Mouse (Mus musculus) CH12.LX (cell line): Measurements from ENCODE around the gene Slc22a29.

Experiments used
- BHLHE40 ChIP-seq: IDR thresholded peaks from 2 replicates; pipeline ENCODE4 v1.6.1; 2011; ENCODE audit warnings: mild to moderate bottlenecking, low read depth, low read length, improper control_type of control experiment
- CTCF ChIP-seq, 2 experiments: IDR thresholded peaks in 1 of 2; conservative IDR thresholded peaks in 1 of 2; 2 replicates each; pipeline ENCODE4 v1.5.1; 2011 to 2012; ENCODE audit warnings: low read depth in 2 of 2, low read length in 2 of 2, improper control_type of control experiment in 1 of 2, inconsistent platforms in 1 of 2, mild to moderate bottlenecking in 1 of 2, moderate library complexity in 1 of 2
- EP300 ChIP-seq: IDR thresholded peaks from 2 replicates; pipeline ENCODE4 v1.6.1; 2011; ENCODE audit warnings: low read length, improper control_type of control experiment
- ETS1 ChIP-seq: conservative IDR thresholded peaks from 2 replicates; pipeline ENCODE4 v1.6.1; 2012; ENCODE audit warnings: low read depth, mild to moderate bottlenecking, inconsistent platforms, low read length, improper control_type of control experiment, moderate library complexity
- MAX ChIP-seq: IDR thresholded peaks from 2 replicates; pipeline ENCODE4 v1.6.1; 2011; ENCODE audit warnings: low read length, improper control_type of control experiment
- MAZ ChIP-seq: IDR thresholded peaks from 2 replicates; pipeline ENCODE4 v1.6.1; 2012; ENCODE audit warnings: low read depth, mild to moderate bottlenecking, inconsistent platforms, low read length, improper control_type of control experiment, moderate library complexity
- PAX5 ChIP-seq: IDR thresholded peaks from 2 replicates; pipeline ENCODE4 v1.6.1; 2012; ENCODE audit warnings: low read length, inconsistent platforms, mixed read lengths
- POLR2A ChIP-seq: IDR thresholded peaks from 2 replicates; pipeline ENCODE4 v1.6.1; 2011; ENCODE audit warnings: low read depth, mild to moderate bottlenecking, improper control_type of control experiment, low read length
- SMC3 ChIP-seq: IDR thresholded peaks from 2 replicates; pipeline ENCODE4 v1.6.1; 2011; ENCODE audit warnings: low read depth, low read length, improper control_type of control experiment
- TBP ChIP-seq: conservative IDR thresholded peaks from 2 replicates; pipeline ENCODE4 v1.6.1; 2011; ENCODE audit warnings: low read depth, low read length, improper control_type of control experiment
- TCF12 ChIP-seq: IDR thresholded peaks from 2 replicates; pipeline ENCODE4 v1.6.1; 2014; ENCODE audit warnings: low read depth, mild to moderate bottlenecking, inconsistent platforms, low read length, improper control_type of control experiment
- USF1 ChIP-seq: IDR thresholded peaks from 2 replicates; pipeline ENCODE4 v1.6.1; 2014; ENCODE audit warnings: low read depth, mild to moderate bottlenecking, inconsistent platforms, low read length, improper control_type of control experiment
- ZMIZ1 ChIP-seq: IDR thresholded peaks from 2 replicates; pipeline ENCODE4 v1.6.1; 2012; ENCODE audit warnings: low read depth, mild to moderate bottlenecking, inconsistent platforms, low read length, improper control_type of control experiment
- ZNF384 ChIP-seq: IDR thresholded peaks from 2 replicates; pipeline ENCODE4 v1.6.1; 2012; ENCODE audit warnings: low read depth, low read length, improper control_type of control experiment, inconsistent platforms

DNA sequence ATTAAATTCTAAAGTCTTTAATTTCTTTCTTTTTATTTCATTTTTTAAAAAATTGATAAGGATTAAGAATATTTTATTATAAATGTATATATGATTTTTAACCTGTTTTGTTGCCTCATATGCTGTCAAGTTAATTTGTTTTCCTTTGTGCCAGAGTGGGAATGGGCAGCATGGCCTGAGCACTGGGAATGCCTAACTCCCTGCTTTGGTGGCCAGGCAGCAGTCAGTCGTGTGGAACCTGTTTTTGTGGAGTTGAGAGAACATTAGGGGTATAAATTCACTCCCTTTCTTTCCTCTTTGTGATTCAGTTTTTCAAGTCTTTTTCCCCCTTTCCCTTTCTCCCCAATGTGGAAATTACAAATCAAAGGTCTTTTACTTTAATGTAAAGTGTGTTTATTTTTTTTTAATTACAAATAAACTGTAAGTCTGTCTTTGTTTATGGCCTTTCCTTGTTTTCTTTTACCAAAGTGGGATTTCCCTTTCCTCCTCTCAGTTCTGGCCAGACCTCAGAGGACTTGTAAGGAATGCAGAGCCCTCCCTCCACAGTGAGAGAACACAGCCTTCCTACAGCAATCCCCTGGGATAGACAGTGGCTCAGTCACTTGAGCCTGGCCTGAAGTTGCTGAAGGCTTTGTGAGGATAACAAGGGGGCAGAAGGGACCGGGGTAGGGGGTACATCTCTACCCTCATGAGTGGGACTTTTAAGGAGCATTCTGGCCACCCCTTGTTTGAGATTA is 69.7 kb downstream of the Slc22a29 start:
- TF ChIP-seq TCF12 = no peak
- TF ChIP-seq ZMIZ1 = no peak
- no peak for TF ChIP-seq CTCF (conservative IDR thresholded peaks at IDR 0.05 in 1 of 2, IDR thresholded peaks at IDR 0.05 in 1 of 2; ENCODE audit: low read depth in 2 of 2, low read length in 2 of 2)
- TF ChIP-seq TBP = no peak
- no peak for TF ChIP-seq MAX
- TF ChIP-seq BHLHE40 = no peak
- no peak for TF ChIP-seq POLR2A
- TF ChIP-seq EP300 = no peak
- TF ChIP-seq ETS1 = no peak
- TF ChIP-seq SMC3 = no peak
- TF ChIP-seq MAZ = no peak
- TF ChIP-seq USF1 = no peak
- TF ChIP-seq ZNF384 = no peak
- no peak for TF ChIP-seq PAX5
